Mouse (Mus musculus) limb, embryonic 12.5 days (tissue): Measurements from ENCODE around the gene Catsperd. TPM values are rescaled to one million over a fixed set of nuclear protein-coding genes. Genes with fewer than 3 reads are reported as not detected.

ENCODE experiments used
- polyA plus RNA-seq: library from polyadenylated mRNA; unstranded; fragments of >200 nt; fragmentation: Nextera tagmentation; extraction: Ambion mirVana; gene quantifications from 2 replicates; pipeline ENCODE4 v1.2.1, GENCODE M21; 2016

The Catsperd gene
- polyA plus RNA-seq, 1 experiment from 2014 or later = 1.3 TPM

Other genes with a start within 250 kb of the Catsperd start
- 113 and 126 TPM in 2 replicates for gene Ptprs, start 151.7 kb upstream of the Catsperd start, polyA plus RNA-seq
- not detected in 2 replicates for gene Znrf4, start 115.7 kb upstream of the Catsperd start, polyA plus RNA-seq
- 1.0 and 1.6 TPM in 2 replicates for gene Gm20219, start 73.8 kb upstream of the Catsperd start, polyA plus RNA-seq
- 103 and 113 TPM in 2 replicates for gene Safb2, start 43.6 kb upstream of the Catsperd start, polyA plus RNA-seq
- 151 and 156 TPM in 2 replicates for gene Safb, start 43.3 kb upstream of the Catsperd start, polyA plus RNA-seq
- 211 and 216 TPM in 2 replicates for gene 2410015M20Rik, start 18.4 kb upstream of the Catsperd start, polyA plus RNA-seq
- gene Rpl36, start 14.7 kb upstream of the Catsperd start, polyA plus RNA-seq = 1,768 and 1,771 TPM in 2 replicates
- gene Lonp1, start 1.3 kb upstream of the Catsperd start, polyA plus RNA-seq = 65.1 and 67.0 TPM in 2 replicates
- gene Ranbp3, start 45.2 kb downstream of the Catsperd start, polyA plus RNA-seq = 110 and 116 TPM in 2 replicates
- gene Ndufa11, start 89.6 kb downstream of the Catsperd start, polyA plus RNA-seq = 410 and 419 TPM in 2 replicates
- 16.5 and 23.1 TPM in 2 replicates for gene Vmac, start 89.9 kb downstream of the Catsperd start, polyA plus RNA-seq
- 18.9 and 19.6 TPM in 2 replicates for gene Nrtn, start 129.4 kb downstream of the Catsperd start, polyA plus RNA-seq
- 42.0 and 46.7 TPM in 2 replicates for gene Dus3l, start 136.6 kb downstream of the Catsperd start, polyA plus RNA-seq
- 0.69 and 1.3 TPM in 2 replicates for gene Prr22, start 142.1 kb downstream of the Catsperd start, polyA plus RNA-seq
- gene Rfx2, start 202.9 kb downstream of the Catsperd start, polyA plus RNA-seq = 3.6 and 4.1 TPM in 2 replicates
- gene Acsbg2, start 246.3 kb downstream of the Catsperd start, polyA plus RNA-seq = not detected in 2 replicates
- gene 1700061G19Rik, start 247.3 kb downstream of the Catsperd start, polyA plus RNA-seq = 0.26 and 0.52 TPM in 2 replicates